Mouse (Mus musculus): Measurements from ENCODE around the gene Olfr523. TPM values are rescaled to one million over a fixed set of nuclear protein-coding genes. Genes with fewer than 3 reads are reported as not detected.
A peak's percentile ranks its signal among the peaks of the same experiment; 100 is the strongest.

The Olfr523 gene
- polyA plus RNA-seq, 1 experiment, result not detected

DNA sequence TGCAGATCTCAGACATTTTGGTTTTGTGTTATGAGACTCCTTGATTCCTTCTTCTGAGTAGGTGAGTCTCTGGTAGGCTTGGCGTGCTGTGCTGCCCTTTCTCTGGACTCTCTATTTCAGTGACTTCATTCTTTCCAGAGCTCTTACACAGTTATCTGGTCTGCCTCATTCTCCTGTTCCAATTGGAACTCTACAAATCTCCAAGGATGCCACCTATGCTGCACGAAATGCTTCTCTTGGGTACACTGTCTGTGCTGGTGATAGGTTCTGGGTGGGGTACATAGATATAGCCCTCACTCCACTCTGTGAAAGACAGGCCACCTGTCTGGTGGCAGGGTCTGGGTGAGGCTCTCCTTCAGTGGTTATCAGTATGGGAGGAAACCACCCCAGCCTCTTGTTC is 45.0 kb downstream of the Olfr523 start, which contains the start of gene Cd163l1:
Gene Cd163l1, plus strand, starts transcription at position 301 of the 400 bp plus-strand sequence.
- H3K9ac ChIP-seq (ENCODE audit: low read depth, poor library complexity, severe bottlenecking), result no peak within 1 kb of the TSS
- no peaks in the 10 kb centered on the region for H3K4me1 ChIP-seq (ENCODE audit: control insufficient read depth, insufficient read depth, low read length)
- H3K36me3 ChIP-seq (ENCODE audit: control insufficient read depth, insufficient read depth, low read length, poor library complexity, severe bottlenecking), result no peaks in the 10 kb centered on the region
- no peaks in the 10 kb centered on the region for H3K9me3 ChIP-seq (replicated peaks; ENCODE audit: control insufficient read depth, insufficient read depth, low read length, poor library complexity, severe bottlenecking)
- no peaks in the 10 kb centered on the region; the same call in 1 of the 2 replicates for H3K27me3 ChIP-seq (ENCODE audit: control insufficient read depth, insufficient read depth, low read length, poor library complexity, severe bottlenecking)
- no peak within 1 kb of the TSS for H3K27ac ChIP-seq (ENCODE audit: insufficient read depth, low read length)
- no peak within 1 kb of the TSS for H3K4me3 ChIP-seq (ENCODE audit: low read depth, low read length)
- no peak for TF ChIP-seq EP300 (IDR thresholded peaks at IDR 0.05; ENCODE audit: insufficient read depth, low read depth, low read length)
- no peak for TF ChIP-seq POLR2A (IDR thresholded peaks at IDR 0.05; ENCODE audit: insufficient read depth, low read length)
- TF ChIP-seq CTCF (IDR thresholded peaks at IDR 0.05; ENCODE audit: low read depth, low read length), result no peak

DNA sequence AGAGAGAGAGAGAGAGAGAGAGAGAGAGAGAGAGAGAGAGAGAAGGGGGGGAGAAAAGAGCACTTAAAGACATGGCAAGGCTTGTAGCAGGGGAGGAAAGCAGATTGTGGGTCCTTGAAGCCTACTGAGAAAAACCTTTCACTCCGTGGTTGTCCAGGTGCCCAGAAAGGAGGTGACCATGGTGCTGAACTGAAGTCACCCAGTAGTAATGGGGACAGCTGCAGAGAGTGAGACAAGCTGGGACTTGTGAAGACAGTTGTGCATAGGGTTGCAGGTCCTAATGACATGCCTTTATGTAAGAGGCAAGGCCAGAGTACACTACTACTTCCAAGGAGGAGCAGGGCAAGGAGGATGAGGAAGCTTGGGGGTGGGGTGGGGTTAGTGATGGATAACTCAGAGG is 46.3 kb downstream of the Olfr523 start:
- Histone ChIP-seq H3K27ac (ENCODE audit: insufficient read depth, low read length) (no peak overlapping the region), H3K36me3 (ENCODE audit: control insufficient read depth, insufficient read depth, low read length, poor library complexity, severe bottlenecking) (no peaks in the 10 kb centered on the region), H3K9ac (ENCODE audit: low read depth, poor library complexity, severe bottlenecking) (no peak overlapping the region), H3K4me1 (ENCODE audit: control insufficient read depth, insufficient read depth, low read length) (no peaks in the 10 kb centered on the region), H3K4me3 (ENCODE audit: low read depth, low read length) (no peak overlapping the region), H3K9me3 (replicated peaks; ENCODE audit: control insufficient read depth, insufficient read depth, low read length, poor library complexity, severe bottlenecking) (no peaks in the 10 kb centered on the region), H3K27me3 (ENCODE audit: control insufficient read depth, insufficient read depth, low read length, poor library complexity, severe bottlenecking) (no peaks in the 10 kb centered on the region; the same call in 1 of the 2 replicates)
- no peak for TF ChIP-seq EP300 (IDR thresholded peaks at IDR 0.05; ENCODE audit: insufficient read depth, low read depth, low read length)
- TF ChIP-seq POLR2A (IDR thresholded peaks at IDR 0.05; ENCODE audit: insufficient read depth, low read length), result no peak
- TF ChIP-seq CTCF (IDR thresholded peaks at IDR 0.05; ENCODE audit: low read depth, low read length), result no peak

GRCm38 (mm10) chr7:140220375-140220774 is 47.4 kb downstream of the Olfr523 start:
- no peak overlapping the region for H3K9ac ChIP-seq (ENCODE audit: low read depth, poor library complexity, severe bottlenecking)
- H3K36me3 ChIP-seq (ENCODE audit: control insufficient read depth, insufficient read depth, low read length, poor library complexity, severe bottlenecking), result no peaks in the 10 kb centered on the region
- no peak overlapping the region for H3K27ac ChIP-seq (ENCODE audit: insufficient read depth, low read length)
- H3K27me3 ChIP-seq (ENCODE audit: control insufficient read depth, insufficient read depth, low read length, poor library complexity, severe bottlenecking), result no peaks in the 10 kb centered on the region; the same call in 1 of the 2 replicates
- H3K4me1 ChIP-seq (ENCODE audit: control insufficient read depth, insufficient read depth, low read length), result no peaks in the 10 kb centered on the region
- TF ChIP-seq EP300 (IDR thresholded peaks at IDR 0.05; ENCODE audit: insufficient read depth, low read depth, low read length) (no peak), POLR2A (IDR thresholded peaks at IDR 0.05; ENCODE audit: insufficient read depth, low read length) (no peak), CTCF (IDR thresholded peaks at IDR 0.05; ENCODE audit: low read depth, low read length) (no peak)
- H3K4me3 ChIP-seq (ENCODE audit: low read depth, low read length), result no peak overlapping the region
- no peaks in the 10 kb centered on the region for H3K9me3 ChIP-seq (replicated peaks; ENCODE audit: control insufficient read depth, insufficient read depth, low read length, poor library complexity, severe bottlenecking)

GRCm38 (mm10) chr7:140224209-140224608 is 51.2 kb downstream of the Olfr523 start:
- no peak overlapping the region for H3K27ac ChIP-seq (ENCODE audit: insufficient read depth, low read length)
- H3K36me3 ChIP-seq (ENCODE audit: control insufficient read depth, insufficient read depth, low read length, poor library complexity, severe bottlenecking), result no peaks in the 10 kb centered on the region
- no peaks in the 10 kb centered on the region for H3K9me3 ChIP-seq (replicated peaks; ENCODE audit: control insufficient read depth, insufficient read depth, low read length, poor library complexity, severe bottlenecking)
- H3K4me1 ChIP-seq (ENCODE audit: control insufficient read depth, insufficient read depth, low read length), result no peaks in the 10 kb centered on the region
- H3K4me3 ChIP-seq (ENCODE audit: low read depth, low read length), result peak overlapping the region; percentile 10; the same call in 1 of the 2 replicates
- H3K27me3 ChIP-seq (ENCODE audit: control insufficient read depth, insufficient read depth, low read length, poor library complexity, severe bottlenecking), result no peaks in the 10 kb centered on the region
- TF ChIP-seq EP300 (IDR thresholded peaks at IDR 0.05; ENCODE audit: insufficient read depth, low read depth, low read length) (no peak), POLR2A (IDR thresholded peaks at IDR 0.05; ENCODE audit: insufficient read depth, low read length) (no peak), CTCF (IDR thresholded peaks at IDR 0.05; ENCODE audit: low read depth, low read length) (no peak)
- H3K9ac ChIP-seq (ENCODE audit: low read depth, poor library complexity, severe bottlenecking), result no peak overlapping the region

Other genes starting within 250 kb of the Olfr523 start
- gene Utf1, start 229.4 kb upstream of the Olfr523 start, polyA plus RNA-seq (2011; ENCODE audit: insufficient read depth, insufficient read length, low read depth, missing spikeins), result 244 and 276 TPM in 2 replicates
- 3.6 and 3.9 TPM in 2 replicates for gene 6430531B16Rik, start 194.5 kb upstream of the Olfr523 start, polyA plus RNA-seq (2011; ENCODE audit: insufficient read depth, insufficient read length, low read depth, missing spikeins)
- 9.2 and 10.6 TPM in 2 replicates for gene Adam8, start 180.7 kb upstream of the Olfr523 start, polyA plus RNA-seq (2011; ENCODE audit: insufficient read depth, insufficient read length, low read depth, missing spikeins)
- gene Zfp511, start 136.8 kb upstream of the Olfr523 start, polyA plus RNA-seq (2011; ENCODE audit: insufficient read depth, insufficient read length, low read depth, missing spikeins), result 22.3 and 25.4 TPM in 2 replicates
- gene Tubgcp2, start 136.5 kb upstream of the Olfr523 start, polyA plus RNA-seq (2011; ENCODE audit: insufficient read depth, insufficient read length, low read depth, missing spikeins), result 36.3 and 38.3 TPM in 2 replicates
- not detected in 2 replicates for gene Msx3, start 124.1 kb upstream of the Olfr523 start, polyA plus RNA-seq (2011; ENCODE audit: insufficient read depth, insufficient read length, low read depth, missing spikeins)
- 0.84 and 0.91 TPM in 2 replicates for gene Caly, start 90.7 kb upstream of the Olfr523 start, polyA plus RNA-seq (2011; ENCODE audit: insufficient read depth, insufficient read length, low read depth, missing spikeins)
- gene Prap1, start 79.8 kb upstream of the Olfr523 start, polyA plus RNA-seq (2011; ENCODE audit: insufficient read depth, insufficient read length, low read depth, missing spikeins), result not detected in 2 replicates
- 24.1 and 30.6 TPM in 2 replicates for gene Fuom, start 70.8 kb upstream of the Olfr523 start, polyA plus RNA-seq (2011; ENCODE audit: insufficient read depth, insufficient read length, low read depth, missing spikeins)
- gene Paox, start 57.4 kb upstream of the Olfr523 start, polyA plus RNA-seq (2011; ENCODE audit: insufficient read depth, insufficient read length, low read depth, missing spikeins), result 19.6 and 21.4 TPM in 2 replicates
- gene Echs1, start 56.7 kb upstream of the Olfr523 start, polyA plus RNA-seq (2011; ENCODE audit: insufficient read depth, insufficient read length, low read depth, missing spikeins), result 107 and 109 TPM in 2 replicates
- 43.2 and 44.0 TPM in 2 replicates for gene Mtg1, start 35.7 kb upstream of the Olfr523 start, polyA plus RNA-seq (2011; ENCODE audit: insufficient read depth, insufficient read length, low read depth, missing spikeins)
- 0.24 TPM in 1 of 2 replicates, not detected in the other for gene Sprn, start 18.3 kb upstream of the Olfr523 start, polyA plus RNA-seq (2011; ENCODE audit: insufficient read depth, insufficient read length, low read depth, missing spikeins)
- not detected in 2 replicates for gene Olfr522, start 8.5 kb upstream of the Olfr523 start, polyA plus RNA-seq (2011; ENCODE audit: insufficient read depth, insufficient read length, low read depth, missing spikeins)
- gene Olfr524, start 32.7 kb downstream of the Olfr523 start, polyA plus RNA-seq (2011; ENCODE audit: insufficient read depth, insufficient read length, low read depth, missing spikeins), result not detected in 2 replicates
- gene Cd163l1, start 45.0 kb downstream of the Olfr523 start, polyA plus RNA-seq (2011; ENCODE audit: insufficient read depth, insufficient read length, low read depth, missing spikeins), result not detected in 2 replicates
- gene 5830411N06Rik, start 74.1 kb downstream of the Olfr523 start, polyA plus RNA-seq (2011; ENCODE audit: insufficient read depth, insufficient read length, low read depth, missing spikeins), result not detected in 2 replicates
- gene Olfr525, start 147.6 kb downstream of the Olfr523 start, polyA plus RNA-seq (2011; ENCODE audit: insufficient read depth, insufficient read length, low read depth, missing spikeins), result not detected in 2 replicates
- gene Olfr527, start 160.8 kb downstream of the Olfr523 start, polyA plus RNA-seq (2011; ENCODE audit: insufficient read depth, insufficient read length, low read depth, missing spikeins), result not detected in 2 replicates
- gene Olfr60, start 188.5 kb downstream of the Olfr523 start, polyA plus RNA-seq (2011; ENCODE audit: insufficient read depth, insufficient read length, low read depth, missing spikeins), result not detected in 2 replicates
- gene Olfr530, start 203.1 kb downstream of the Olfr523 start, polyA plus RNA-seq (2011; ENCODE audit: insufficient read depth, insufficient read length, low read depth, missing spikeins), result not detected in 2 replicates
- gene Olfr531, start 229.7 kb downstream of the Olfr523 start, polyA plus RNA-seq (2011; ENCODE audit: insufficient read depth, insufficient read length, low read depth, missing spikeins), result not detected in 2 replicates
- not detected in 2 replicates for gene Olfr532, start 248.4 kb downstream of the Olfr523 start, polyA plus RNA-seq (2011; ENCODE audit: insufficient read depth, insufficient read length, low read depth, missing spikeins)